Mouse (Mus musculus): Measurements from ENCODE around the gene Cplx3. TPM values are rescaled to one million over a fixed set of nuclear protein-coding genes. Genes with fewer than 3 reads are reported as not detected.

Cplx3 gene
- polyA plus RNA-seq, 1 experiment from 2014 or later = 3.1 TPM

DNA sequence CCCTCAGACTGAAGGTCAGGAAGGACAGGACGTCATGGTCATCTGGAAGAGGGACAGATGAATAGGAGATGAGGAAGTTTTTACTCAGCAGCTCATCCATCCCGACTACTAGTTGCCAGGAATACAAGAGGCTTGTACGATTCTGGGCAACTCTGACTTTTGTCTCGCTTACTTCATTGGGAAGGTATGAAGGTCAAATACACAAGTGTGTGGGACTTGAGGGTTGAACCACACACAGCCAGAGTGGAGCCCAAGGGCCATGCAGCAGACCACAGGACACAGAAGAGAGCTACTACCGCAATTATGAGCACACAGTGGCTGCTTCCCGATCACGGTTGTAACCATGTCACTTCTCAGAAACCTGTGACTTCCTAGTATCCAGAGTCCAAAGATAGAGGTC, 6.5 kb upstream of the Cplx3 start:
- H3K27me3 ChIP-seq (ENCODE audit: control insufficient read depth, insufficient read depth, low read length) = no peaks in the 10 kb centered on the region
- H3K4me2 ChIP-seq = no peak overlapping the region
- ATAC-seq (ENCODE audit: low FRiP score) (no peak), DNase-seq (ENCODE audit: low spot score, missing footprints) (no peak)
- H3K4me3 ChIP-seq (ENCODE audit: low read depth, low read length) = no peak overlapping the region
- H3K9ac ChIP-seq (ENCODE audit: low read length) = no peak overlapping the region
- 92% methylated on average over 7 of the region's 7 CpGs for WGBS
- H3K27ac ChIP-seq (ENCODE audit: low read depth, low read length) = no peak overlapping the region
- H3K36me3 ChIP-seq (ENCODE audit: control insufficient read depth, insufficient read depth, low read length) = no peaks in the 10 kb centered on the region
- peaks cover 2% of the 10 kb centered on the region for H3K4me1 ChIP-seq (ENCODE audit: control insufficient read depth, insufficient read depth, low read length)
- no peaks in the 10 kb centered on the region for H3K9me3 ChIP-seq (ENCODE audit: control insufficient read depth, low read length)

DNA sequence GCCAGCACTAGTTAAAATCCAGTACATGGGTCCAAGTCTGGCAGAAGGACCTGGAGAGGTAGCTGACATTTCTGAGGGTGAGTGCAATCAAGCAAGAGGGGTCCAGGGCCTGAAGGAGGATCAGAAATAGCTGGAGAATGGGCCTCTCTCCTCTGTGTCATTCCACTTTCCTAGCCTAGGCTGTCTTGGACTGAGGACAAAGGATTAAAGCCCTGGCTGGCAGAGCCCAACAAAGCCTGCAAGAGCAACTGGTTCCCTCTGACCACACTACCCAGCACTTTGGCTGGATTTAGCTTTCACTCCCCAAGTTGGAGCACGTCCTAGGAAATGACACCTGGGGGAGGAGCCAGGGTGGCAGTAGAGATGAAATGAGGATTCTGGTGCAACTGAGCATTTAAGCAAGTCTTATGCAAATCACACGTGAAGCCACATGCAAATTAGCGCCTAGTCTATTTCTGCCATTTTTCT, 4.3 kb upstream of the Cplx3 start:
- H3K27ac ChIP-seq (ENCODE audit: low read depth, low read length) = no peak overlapping the region
- DNase-seq (ENCODE audit: low spot score, missing footprints) = no peak
- no peak overlapping the region for H3K4me3 ChIP-seq (ENCODE audit: low read depth, low read length)
- H3K9me3 ChIP-seq (ENCODE audit: control insufficient read depth, low read length) = no peaks in the 10 kb centered on the region
- no peak overlapping the region for H3K9ac ChIP-seq (ENCODE audit: low read length)
- 0 out of 2 replicates have a peak, but pooled peaks cover 4% of the 10 kb centered on the region for H3K27me3 ChIP-seq (ENCODE audit: control insufficient read depth, insufficient read depth, low read length)
- no peaks in the 10 kb centered on the region for H3K36me3 ChIP-seq (ENCODE audit: control insufficient read depth, insufficient read depth, low read length)
- ATAC-seq (ENCODE audit: low FRiP score) = no peak
- WGBS = 47% methylated on average over 3 of the region's 3 CpGs
- H3K4me1 ChIP-seq (ENCODE audit: control insufficient read depth, insufficient read depth, low read length) = peaks cover 14% of the 10 kb centered on the region
- no peak overlapping the region for H3K4me2 ChIP-seq

GRCm38 (mm10) chr9:57609803-57610202, 3.7 kb upstream of the Cplx3 start:
- Histone ChIP-seq H3K4me2 (no peak overlapping the region), H3K4me3 (ENCODE audit: low read depth, low read length) (no peak overlapping the region), H3K4me1 (ENCODE audit: control insufficient read depth, insufficient read depth, low read length) (peaks cover 14% of the 10 kb centered on the region), H3K27ac (ENCODE audit: low read depth, low read length) (no peak overlapping the region), H3K36me3 (ENCODE audit: control insufficient read depth, insufficient read depth, low read length) (no peaks in the 10 kb centered on the region), H3K27me3 (ENCODE audit: control insufficient read depth, insufficient read depth, low read length) (0 out of 2 replicates have a peak, but pooled peaks cover 4% of the 10 kb centered on the region), H3K9ac (ENCODE audit: low read length) (no peak overlapping the region), H3K9me3 (ENCODE audit: control insufficient read depth, low read length) (no peaks in the 10 kb centered on the region)
- DNase-seq (ENCODE audit: low spot score, missing footprints) (no peak), ATAC-seq (ENCODE audit: low FRiP score) (no peak)
- WGBS = 73% methylated on average over 3 of the region's 3 CpGs

GRCm38 (mm10) chr9:57605503-57605902, 578 bp downstream of the Cplx3 start:
- ATAC-seq (ENCODE audit: low FRiP score) (peak; percentile 14; the same call in 1 of the 2 replicates), DNase-seq (ENCODE audit: low spot score, missing footprints) (no peak)
- H3K9ac ChIP-seq (ENCODE audit: low read length) = no peak overlapping the region
- H3K4me2 ChIP-seq = no peak overlapping the region; the same call in 1 of the 2 replicates
- H3K9me3 ChIP-seq (ENCODE audit: control insufficient read depth, low read length) = no peaks in the 10 kb centered on the region
- peaks cover 18% of the 10 kb centered on the region for H3K4me1 ChIP-seq (ENCODE audit: control insufficient read depth, insufficient read depth, low read length)
- H3K27me3 ChIP-seq (ENCODE audit: control insufficient read depth, insufficient read depth, low read length) = 0 out of 2 replicates have a peak, but pooled peaks cover 4% of the 10 kb centered on the region
- no peak overlapping the region for H3K4me3 ChIP-seq (ENCODE audit: low read depth, low read length)
- H3K27ac ChIP-seq (ENCODE audit: low read depth, low read length) = no peak overlapping the region
- WGBS = 9% methylated on average over 9 of the region's 9 CpGs
- H3K36me3 ChIP-seq (ENCODE audit: control insufficient read depth, insufficient read depth, low read length) = no peaks in the 10 kb centered on the region

DNA sequence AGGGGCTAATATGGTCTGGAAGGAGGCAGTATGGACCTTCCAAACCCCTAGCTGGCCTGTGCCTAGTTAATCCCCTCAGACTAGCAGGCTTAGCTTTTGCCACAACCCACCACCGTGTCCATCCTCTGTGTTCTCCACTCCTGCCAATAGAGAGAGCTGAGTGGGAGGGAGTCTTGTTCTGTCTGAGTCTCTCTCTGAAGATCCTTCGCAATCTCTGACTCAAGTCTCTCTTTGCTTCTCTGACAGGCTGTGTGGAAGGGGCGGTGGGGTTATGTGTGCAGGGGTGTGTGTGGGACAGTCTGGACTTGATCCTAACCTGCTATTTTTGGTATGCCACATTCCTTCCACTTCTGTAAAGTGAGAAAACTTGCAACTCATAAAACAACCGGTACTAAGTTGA, 1.2 kb downstream of the Cplx3 start:
- no peaks in the 10 kb centered on the region for H3K36me3 ChIP-seq (ENCODE audit: control insufficient read depth, insufficient read depth, low read length)
- H3K27ac ChIP-seq (ENCODE audit: low read depth, low read length) = no peak overlapping the region
- no peaks in the 10 kb centered on the region for H3K9me3 ChIP-seq (ENCODE audit: control insufficient read depth, low read length)
- WGBS = 71% methylated on average over 4 of the region's 4 CpGs
- H3K27me3 ChIP-seq (ENCODE audit: control insufficient read depth, insufficient read depth, low read length) = 0 out of 2 replicates have a peak, but pooled peaks cover 4% of the 10 kb centered on the region
- DNase-seq (ENCODE audit: low spot score, missing footprints) = peak; percentile 83
- no peak overlapping the region for H3K4me2 ChIP-seq
- H3K9ac ChIP-seq (ENCODE audit: low read length) = no peak overlapping the region
- ATAC-seq (ENCODE audit: low FRiP score) = no peak
- no peak overlapping the region for H3K4me3 ChIP-seq (ENCODE audit: low read depth, low read length)
- H3K4me1 ChIP-seq (ENCODE audit: control insufficient read depth, insufficient read depth, low read length) = peaks cover 19% of the 10 kb centered on the region

DNA sequence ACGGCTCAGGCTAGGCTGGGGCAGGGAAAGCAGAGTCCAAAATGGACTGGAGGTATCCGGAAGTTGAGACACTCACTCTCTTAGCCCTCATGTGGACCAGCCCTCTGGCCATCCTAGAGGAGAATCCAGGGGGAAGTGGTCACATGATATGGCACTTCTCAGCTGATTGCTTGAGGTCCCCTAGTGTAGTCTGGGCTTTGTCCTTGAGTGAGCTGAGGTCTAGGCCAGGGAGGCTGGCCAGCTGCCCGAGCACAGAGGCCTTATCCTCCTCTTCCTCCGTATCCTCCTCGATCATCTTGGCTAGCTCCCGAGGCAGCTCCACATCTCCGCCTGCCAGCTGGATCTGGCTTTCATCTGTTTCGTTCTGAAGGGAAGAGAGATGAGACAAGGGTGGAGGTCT, 4.0 kb downstream of the Cplx3 start:
- Histone ChIP-seq H3K4me3 (ENCODE audit: low read depth, low read length) (no peak overlapping the region), H3K4me2 (no peak overlapping the region), H3K36me3 (ENCODE audit: control insufficient read depth, insufficient read depth, low read length) (no peaks in the 10 kb centered on the region), H3K9ac (ENCODE audit: low read length) (no peak overlapping the region), H3K27me3 (ENCODE audit: control insufficient read depth, insufficient read depth, low read length) (0 out of 2 replicates have a peak, but pooled peaks cover 4% of the 10 kb centered on the region), H3K9me3 (ENCODE audit: control insufficient read depth, low read length) (no peaks in the 10 kb centered on the region), H3K4me1 (ENCODE audit: control insufficient read depth, insufficient read depth, low read length) (peaks cover 44% of the 10 kb centered on the region), H3K27ac (ENCODE audit: low read depth, low read length) (no peak overlapping the region)
- ATAC-seq (ENCODE audit: low FRiP score) (no peak), DNase-seq (ENCODE audit: low spot score, missing footprints) (no peak)
- WGBS = 73% methylated on average over 8 of the region's 8 CpGs

- no peak overlapping the region for H3K27ac ChIP-seq (ENCODE audit: low read depth, low read length)
- 66% methylated on average over 2 of the region's 2 CpGs for WGBS
- no peaks in the 10 kb centered on the region for H3K9me3 ChIP-seq (ENCODE audit: control insufficient read depth, low read length)
- H3K4me3 ChIP-seq (ENCODE audit: low read depth, low read length) = no peak overlapping the region
- H3K9ac ChIP-seq (ENCODE audit: low read length) = no peak overlapping the region
- H3K4me1 ChIP-seq (ENCODE audit: control insufficient read depth, insufficient read depth, low read length) = peaks cover 43% of the 10 kb centered on the region
- 0 out of 2 replicates have a peak, but pooled peaks cover 4% of the 10 kb centered on the region for H3K27me3 ChIP-seq (ENCODE audit: control insufficient read depth, insufficient read depth, low read length)
- DNase-seq (ENCODE audit: low spot score, missing footprints) = no peak
- no peak for ATAC-seq (ENCODE audit: low FRiP score)
- H3K36me3 ChIP-seq (ENCODE audit: control insufficient read depth, insufficient read depth, low read length) = no peaks in the 10 kb centered on the region
- no peak overlapping the region for H3K4me2 ChIP-seq
Observed at GRCm38 (mm10) chr9:57601353-57601706, 4.8 kb downstream of the Cplx3 start.

- H3K4me1 ChIP-seq (ENCODE audit: control insufficient read depth, insufficient read depth, low read length) = peaks cover 38% of the 10 kb centered on the region
- ATAC-seq (ENCODE audit: low FRiP score) = no peak
Observed at GRCm38 (mm10) chr9:57600620-57601352, 5.3 kb downstream of the Cplx3 start.

GRCm38 (mm10) chr9:57598851-57599563, 7.1 kb downstream of the Cplx3 start:
- Histone ChIP-seq H3K9me3 (ENCODE audit: control insufficient read depth, low read length) (no peaks in the 10 kb centered on the region), H3K4me3 (ENCODE audit: low read depth, low read length) (no peak overlapping the region), H3K27ac (ENCODE audit: low read depth, low read length) (peak overlapping the region; percentile 31), H3K9ac (ENCODE audit: low read length) (no peak overlapping the region), H3K27me3 (ENCODE audit: control insufficient read depth, insufficient read depth, low read length) (no peaks in the 10 kb centered on the region), H3K36me3 (ENCODE audit: control insufficient read depth, insufficient read depth, low read length) (no peaks in the 10 kb centered on the region), H3K4me1 (ENCODE audit: control insufficient read depth, insufficient read depth, low read length) (peaks cover 35% of the 10 kb centered on the region), H3K4me2 (no peak overlapping the region)
- ATAC-seq (ENCODE audit: low FRiP score) = peak; percentile 74
- DNase-seq (ENCODE audit: low spot score, missing footprints) = peak; percentile 89
- 32% methylated on average over 8 of the region's 8 CpGs for WGBS

More at GRCm38 (mm10) chr9:57600620-57601352, 5.3 kb downstream of the Cplx3 start:
- Histone ChIP-seq H3K4me3 (ENCODE audit: low read depth, low read length) (no peak overlapping the region), H3K4me2 (no peak overlapping the region), H3K36me3 (ENCODE audit: control insufficient read depth, insufficient read depth, low read length) (no peaks in the 10 kb centered on the region), H3K9ac (ENCODE audit: low read length) (no peak overlapping the region), H3K27ac (ENCODE audit: low read depth, low read length) (no peak overlapping the region), H3K9me3 (ENCODE audit: control insufficient read depth, low read length) (no peaks in the 10 kb centered on the region), H3K27me3 (ENCODE audit: control insufficient read depth, insufficient read depth, low read length) (no peaks in the 10 kb centered on the region)
- peak; percentile 90 for DNase-seq (ENCODE audit: low spot score, missing footprints)
- WGBS = 5% methylated on average over 3 of the region's 3 CpGs
